Mouse (Mus musculus): ENCODE results near the gene Gm7075. TPM values are rescaled to one million over a fixed set of nuclear protein-coding genes. Genes with fewer than 3 reads are reported as not detected.

Gm7075 gene
- polyA plus RNA-seq (2015; fragmentation: Nextera tagmentation; extraction: Ambion mirVana), result not detected in 2 replicates

GRCm38 (mm10) chr10:63421739-63422735, at the start of gene Gm7075:
Gene Gm7075 (minus strand): TSS chr10:63421789.

GRCm38 (mm10) chr10:63429785-63430305, 8.3 kb upstream of the Gm7075 start, which contains the start of gene Ctnna3:
Gene Ctnna3 (plus strand): TSS chr10:63430098.

DNA sequence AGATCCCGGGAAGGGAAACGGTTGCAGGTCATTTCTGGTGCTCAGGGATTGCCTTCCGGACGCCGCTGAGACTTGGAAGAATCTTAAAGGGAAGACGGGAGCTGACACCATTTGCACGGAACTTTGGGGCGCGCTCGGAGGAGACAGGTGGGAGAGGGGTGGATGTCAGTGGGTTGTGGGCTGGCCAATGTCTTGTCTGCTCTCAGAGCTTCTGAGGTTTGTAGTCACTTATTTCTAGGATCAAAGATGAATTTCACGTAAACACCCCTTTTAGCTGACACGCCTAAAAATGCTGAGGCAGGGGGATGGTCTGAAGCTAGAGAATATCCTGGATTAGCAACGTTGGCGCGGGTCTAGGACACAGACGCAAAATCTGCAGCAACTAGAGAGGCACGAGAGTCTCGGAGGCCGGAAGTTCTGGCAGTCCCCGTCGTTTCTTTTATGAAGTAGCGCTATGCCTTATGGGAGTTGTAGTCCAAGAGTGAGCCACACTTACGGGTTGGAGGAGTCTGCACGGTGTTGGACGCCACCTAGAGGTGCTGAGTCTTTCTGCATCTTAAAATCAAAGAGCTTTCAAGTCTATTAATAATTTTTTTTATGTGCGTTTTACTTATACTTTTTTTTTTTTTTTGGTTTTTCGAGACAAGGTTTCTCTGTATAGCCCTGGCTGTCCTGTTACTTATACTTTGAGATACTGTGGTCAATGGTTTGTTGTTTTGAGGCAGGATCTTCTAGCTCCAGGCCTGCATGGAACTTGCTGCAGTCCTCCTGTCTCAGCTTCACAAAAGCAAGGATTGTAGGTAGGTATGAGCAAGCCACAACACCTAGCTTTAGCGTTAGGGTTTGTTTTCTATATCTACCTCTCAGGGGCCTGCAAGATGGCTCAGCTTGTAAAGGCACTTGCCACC, 39.0 kb downstream of the Gm7075 start, which contains the start of gene Dnajc12:
Dnajc12 (plus strand) TSS at position 72 of the 908 bp plus-strand sequence.

GRCm38 (mm10) chr10:63381498-63382280, 39.9 kb downstream of the Gm7075 start, which contains the start of gene Sirt1:
Gene Sirt1 (minus strand): TSS chr10:63381704.

Other genes starting within 250 kb of the Gm7075 start
- gene Mypn, start 217.8 kb downstream of the Gm7075 start, polyA plus RNA-seq (2015; fragmentation: Nextera tagmentation; extraction: Ambion mirVana), result 0.75 and 1.0 TPM in 2 replicates
- gene Herc4, start 178.0 kb downstream of the Gm7075 start, polyA plus RNA-seq (2015; fragmentation: Nextera tagmentation; extraction: Ambion mirVana), result 42.0 and 47.9 TPM in 2 replicates
- gene Sirt1, start 40.1 kb downstream of the Gm7075 start, polyA plus RNA-seq (2015; fragmentation: Nextera tagmentation; extraction: Ambion mirVana), result 2.2 and 2.9 TPM in 2 replicates
- 3.8 and 5.1 TPM in 2 replicates for gene Dnajc12, start 39.3 kb downstream of the Gm7075 start, polyA plus RNA-seq (2015; fragmentation: Nextera tagmentation; extraction: Ambion mirVana)
- 0.18 and 0.33 TPM in 2 replicates for gene Ctnna3, start 8.3 kb upstream of the Gm7075 start, polyA plus RNA-seq (2015; fragmentation: Nextera tagmentation; extraction: Ambion mirVana)